Mouse (Mus musculus): Measurements from ENCODE around the gene Slc9a5. TPM values are rescaled to one million over a fixed set of nuclear protein-coding genes. Genes with fewer than 3 reads are reported as not detected.

Gene Slc9a5
- polyA plus RNA-seq, 1 experiment = not detected

DNA sequence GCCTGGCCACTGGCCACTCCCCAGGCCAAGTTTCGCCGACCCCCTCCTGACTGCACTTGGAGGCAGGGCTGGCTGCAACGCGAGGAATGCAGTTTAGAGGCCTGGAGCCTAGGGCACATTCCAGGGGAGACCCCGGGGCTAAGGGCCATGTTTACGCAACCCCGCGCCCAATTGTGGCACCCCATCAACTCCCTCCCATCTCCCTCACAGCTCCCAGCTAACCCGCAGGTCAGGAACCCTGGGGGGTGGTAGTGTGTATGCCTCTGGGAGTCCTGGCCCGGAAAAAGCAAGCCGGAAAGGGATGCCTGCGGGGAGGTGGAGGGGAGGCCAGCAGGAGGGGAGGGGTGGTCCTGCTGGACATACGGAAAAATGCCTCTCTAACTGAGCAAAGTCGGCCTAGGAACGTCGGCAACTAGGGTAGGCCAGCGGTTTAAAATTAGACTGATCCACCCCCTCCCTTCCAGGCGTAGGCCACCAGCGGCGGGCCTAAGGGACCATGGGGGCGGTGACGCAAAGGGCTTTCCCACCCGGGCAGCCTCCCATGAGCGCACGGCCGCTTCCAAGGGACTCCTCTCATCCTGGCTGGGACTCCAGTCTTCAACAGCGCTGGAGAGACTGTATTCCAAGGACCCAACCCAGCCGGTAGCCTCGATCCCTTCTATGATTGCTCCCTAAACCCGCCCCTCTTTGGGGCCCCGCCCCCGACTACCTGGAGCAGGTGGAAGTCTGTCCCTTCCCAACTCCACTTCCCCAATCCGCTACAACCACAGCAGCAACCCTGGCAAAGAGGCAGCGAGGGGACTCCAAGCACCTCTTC is 1.8 kb upstream of the Slc9a5 start:
- Histone ChIP-seq H3K27me3 (ENCODE audit: control insufficient read depth) (peaks cover 70% of the 10 kb centered on the region), H3K36me3 (ENCODE audit: control insufficient read depth) (no peaks in the 10 kb centered on the region), H3K4me3 (replicated peaks) (peak overlapping the region; percentile 62), H3K9me3 (ENCODE audit: control insufficient read depth, low read length) (peaks cover 10% of the 10 kb centered on the region; the same call in 1 of the 2 replicates), H3K4me1 (ENCODE audit: control insufficient read depth) (peaks cover 37% of the 10 kb centered on the region)
- no peak for TF ChIP-seq GATA1 (IDR thresholded peaks at IDR 0.05; ENCODE audit: low read length)
- no peak for TF ChIP-seq TAL1 (IDR thresholded peaks at IDR 0.05; ENCODE audit: low read length)

- TF ChIP-seq TAL1 (IDR thresholded peaks at IDR 0.05; ENCODE audit: low read length) = no peak
- TF ChIP-seq GATA1 (IDR thresholded peaks at IDR 0.05; ENCODE audit: low read length) = no peak
- Histone ChIP-seq H3K4me1 (ENCODE audit: control insufficient read depth) (peaks cover 36% of the 10 kb centered on the region), H3K4me3 (replicated peaks) (peak within 1 kb of the TSS; percentile 62), H3K27me3 (ENCODE audit: control insufficient read depth) (peaks cover 77% of the 10 kb centered on the region), H3K36me3 (ENCODE audit: control insufficient read depth) (no peaks in the 10 kb centered on the region), H3K9me3 (ENCODE audit: control insufficient read depth, low read length) (peaks cover 10% of the 10 kb centered on the region; the same call in 1 of the 2 replicates)
Measured at GRCm38 (mm10) chr8:105347428-105348221, 1.0 kb upstream of the Slc9a5 start, which contains the start of gene Fhod1. Gene Fhod1, minus strand, starts transcription at chr8:105347953.

DNA sequence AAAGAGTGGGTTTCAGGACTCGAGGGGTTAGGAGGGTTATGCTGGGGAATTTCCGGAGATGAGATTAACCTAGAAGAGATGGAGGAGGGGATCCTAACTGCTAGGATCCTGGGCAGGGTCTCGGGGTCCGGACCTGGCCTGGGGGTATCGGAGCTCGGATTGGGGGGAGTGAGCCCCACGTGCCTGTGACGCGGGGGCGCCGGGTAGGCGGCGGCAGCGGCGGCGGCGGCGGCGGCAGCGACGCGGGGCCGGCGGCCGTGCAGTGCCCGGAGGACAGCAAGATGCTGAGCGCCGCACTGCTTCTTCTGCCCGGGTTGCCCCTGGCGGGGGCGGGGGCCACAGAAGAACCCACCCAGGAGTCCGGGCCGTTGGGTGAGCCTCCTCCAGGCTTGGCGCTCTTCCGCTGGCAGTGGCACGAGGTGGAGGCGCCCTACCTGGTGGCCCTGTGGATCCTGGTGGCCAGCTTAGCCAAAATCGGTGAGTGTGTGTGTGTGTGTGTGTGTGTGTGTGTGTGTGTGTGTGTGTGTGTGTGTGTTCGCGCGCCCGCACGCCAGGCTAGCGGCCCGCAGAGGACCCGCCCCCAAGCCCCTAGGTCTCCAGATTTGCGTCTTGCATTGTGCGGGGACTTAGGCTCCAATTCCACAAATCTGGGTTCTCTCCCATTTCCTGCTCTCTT is 591 bp downstream of the Slc9a5 start:
- Histone ChIP-seq H3K4me3 (replicated peaks) (peak overlapping the region; percentile 62), H3K27me3 (ENCODE audit: control insufficient read depth) (peaks cover 86% of the 10 kb centered on the region), H3K9me3 (ENCODE audit: control insufficient read depth, low read length) (peaks cover 10% of the 10 kb centered on the region; the same call in 1 of the 2 replicates), H3K36me3 (ENCODE audit: control insufficient read depth) (no peaks in the 10 kb centered on the region), H3K4me1 (ENCODE audit: control insufficient read depth) (peaks cover 34% of the 10 kb centered on the region)
- TF ChIP-seq TAL1 (IDR thresholded peaks at IDR 0.05; ENCODE audit: low read length) (no peak), GATA1 (IDR thresholded peaks at IDR 0.05; ENCODE audit: low read length) (no peak)

- peaks cover 10% of the 10 kb centered on the region; the same call in 1 of the 2 replicates for H3K9me3 ChIP-seq (ENCODE audit: control insufficient read depth, low read length)
- H3K27me3 ChIP-seq (ENCODE audit: control insufficient read depth) = peaks cover 87% of the 10 kb centered on the region
- no peak overlapping the region for H3K4me3 ChIP-seq (replicated peaks)
- H3K4me1 ChIP-seq (ENCODE audit: control insufficient read depth) = peaks cover 34% of the 10 kb centered on the region
- TF ChIP-seq TAL1 (IDR thresholded peaks at IDR 0.05; ENCODE audit: low read length) (no peak), GATA1 (IDR thresholded peaks at IDR 0.05; ENCODE audit: low read length) (no peak)
- H3K36me3 ChIP-seq (ENCODE audit: control insufficient read depth) = no peaks in the 10 kb centered on the region
Measured at GRCm38 (mm10) chr8:105350186-105350585, 1.5 kb downstream of the Slc9a5 start.

- TF ChIP-seq TAL1 (IDR thresholded peaks at IDR 0.05; ENCODE audit: low read length) (no peak), GATA1 (IDR thresholded peaks at IDR 0.05; ENCODE audit: low read length) (no peak)
- H3K9me3 ChIP-seq (ENCODE audit: control insufficient read depth, low read length) = peaks cover 9% of the 10 kb centered on the region; the same call in 1 of the 2 replicates
- H3K27me3 ChIP-seq (ENCODE audit: control insufficient read depth) = peaks cover 64% of the 10 kb centered on the region
- H3K4me3 ChIP-seq (replicated peaks) = no peak overlapping the region
- H3K36me3 ChIP-seq (ENCODE audit: control insufficient read depth) = no peaks in the 10 kb centered on the region
- H3K4me1 ChIP-seq (ENCODE audit: control insufficient read depth) = peaks cover 4% of the 10 kb centered on the region
Measured at GRCm38 (mm10) chr8:105353583-105354135, 5.0 kb downstream of the Slc9a5 start.

DNA sequence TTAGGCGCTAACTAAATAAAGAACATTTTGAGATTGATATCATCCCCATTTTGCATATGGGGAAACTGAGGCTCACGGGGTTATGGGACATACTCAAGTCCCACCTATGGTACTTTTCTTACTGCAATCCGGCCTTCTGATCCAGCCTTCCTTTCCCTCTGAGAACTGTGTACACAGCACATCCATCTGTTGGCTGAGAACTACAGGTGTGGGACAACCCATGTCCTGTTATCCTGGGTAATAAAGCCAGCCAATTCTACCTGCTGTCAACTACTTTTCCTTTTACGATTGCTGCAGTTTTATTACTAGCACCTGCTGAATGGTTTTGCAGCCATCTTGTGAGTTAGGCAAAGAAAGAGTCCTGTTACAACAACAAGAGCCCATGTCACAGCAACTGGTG is 5.9 kb downstream of the Slc9a5 start:
- Histone ChIP-seq H3K4me3 (replicated peaks) (no peak overlapping the region), H3K27me3 (ENCODE audit: control insufficient read depth) (peaks cover 61% of the 10 kb centered on the region), H3K4me1 (ENCODE audit: control insufficient read depth) (peaks cover 2% of the 10 kb centered on the region), H3K9me3 (ENCODE audit: control insufficient read depth, low read length) (peaks cover 4% of the 10 kb centered on the region; the same call in 1 of the 2 replicates), H3K36me3 (ENCODE audit: control insufficient read depth) (no peaks in the 10 kb centered on the region)
- no peak for TF ChIP-seq TAL1 (IDR thresholded peaks at IDR 0.05; ENCODE audit: low read length)
- no peak for TF ChIP-seq GATA1 (IDR thresholded peaks at IDR 0.05; ENCODE audit: low read length)

DNA sequence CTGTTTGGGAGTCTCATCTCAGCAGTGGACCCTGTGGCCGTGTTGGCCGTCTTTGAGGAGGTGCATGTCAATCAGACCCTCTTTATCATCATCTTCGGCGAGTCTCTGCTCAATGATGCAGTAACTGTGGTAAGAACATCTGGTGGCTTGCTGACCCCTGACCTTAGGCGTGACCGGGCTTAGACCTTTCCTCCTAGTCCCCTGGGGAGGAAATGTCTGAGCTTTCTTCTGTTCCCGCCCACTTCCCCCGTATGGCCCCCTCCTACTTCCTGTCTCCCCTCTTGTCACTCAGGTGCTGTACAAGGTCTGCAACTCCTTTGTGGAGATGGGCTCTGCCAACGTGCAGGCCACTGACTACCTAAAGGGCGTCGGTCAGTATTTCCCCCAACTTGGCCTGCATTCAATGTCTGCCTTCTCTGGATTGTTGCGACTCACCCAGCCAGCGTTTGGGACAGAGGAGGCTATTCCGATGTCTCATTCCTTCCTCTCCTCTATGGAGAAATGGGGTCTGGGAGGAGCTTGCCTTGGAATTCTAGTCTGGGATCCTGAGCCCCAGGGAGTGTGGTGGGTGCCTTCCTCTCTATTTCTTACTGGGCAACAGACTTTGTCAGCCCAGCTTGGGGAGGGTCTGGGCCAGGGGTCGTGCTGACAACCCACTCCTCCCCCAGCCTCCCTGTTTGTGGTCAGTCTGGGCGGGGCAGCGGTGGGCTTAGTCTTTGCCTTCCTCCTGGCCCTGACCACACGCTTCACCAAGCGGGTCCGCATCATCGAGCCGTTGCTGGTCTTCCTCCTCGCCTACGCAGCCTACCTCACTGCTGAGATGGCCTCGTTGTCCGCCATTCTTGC is 6.8 kb downstream of the Slc9a5 start:
- no peak overlapping the region for H3K4me3 ChIP-seq (replicated peaks)
- H3K9me3 ChIP-seq (ENCODE audit: control insufficient read depth, low read length) = no peaks in the 10 kb centered on the region
- no peaks in the 10 kb centered on the region for H3K36me3 ChIP-seq (ENCODE audit: control insufficient read depth)
- H3K4me1 ChIP-seq (ENCODE audit: control insufficient read depth) = peaks cover 2% of the 10 kb centered on the region
- H3K27me3 ChIP-seq (ENCODE audit: control insufficient read depth) = peaks cover 53% of the 10 kb centered on the region
- TF ChIP-seq GATA1 (IDR thresholded peaks at IDR 0.05; ENCODE audit: low read length) (no peak), TAL1 (IDR thresholded peaks at IDR 0.05; ENCODE audit: low read length) (no peak)

- no peak for TF ChIP-seq TAL1 (IDR thresholded peaks at IDR 0.05; ENCODE audit: low read length)
- TF ChIP-seq GATA1 (IDR thresholded peaks at IDR 0.05; ENCODE audit: low read length) = no peak
- H3K9me3 ChIP-seq (ENCODE audit: control insufficient read depth, low read length) = no peaks in the 10 kb centered on the region
- H3K4me3 ChIP-seq (replicated peaks) = no peak overlapping the region
- H3K27me3 ChIP-seq (ENCODE audit: control insufficient read depth) = peaks cover 40% of the 10 kb centered on the region
- H3K36me3 ChIP-seq (ENCODE audit: control insufficient read depth) = no peaks in the 10 kb centered on the region
- H3K4me1 ChIP-seq (ENCODE audit: control insufficient read depth) = peaks cover 2% of the 10 kb centered on the region
Measured at GRCm38 (mm10) chr8:105356681-105357080, 8.0 kb downstream of the Slc9a5 start.

All from erythroblast, embryonic 14.5 days (primary cell).